Mouse (Mus musculus) heart, postnatal 36 days (tissue): ENCODE data around the gene Vps25. TPM values are rescaled to one million over a fixed set of nuclear protein-coding genes. Genes with fewer than 3 reads are reported as not detected.

Experiments used
- DNase-seq, 2 experiments: peaks; one replicate each; pipeline ENCODE4 v3.0.0; 2021 to 2022
- intact Hi-C: fragments of 180-260 bp; cut with DNase I; formaldehyde crosslinking; loops from one replicate; pipeline ENCODE4 v1.15.1; 2025
- total RNA-seq, 2 experiments: library from RNA; stranded (reverse); gene quantifications; 2 replicates each; pipeline ENCODE4 v1.2.3; 2021

Vps25 gene
- total RNA-seq, 2 experiments from 2014 or later, result 84.6 to 95.8 TPM

GRCm38 (mm10) chr11:101269577-101270116 lies 16.1 kb downstream of the Vps25 start:
- DNase-seq, result no peak
- intact Hi-C loops, result no loop called here

- intact Hi-C loops, result no loop called here
- no peak for DNase-seq
These were observed 18.9 kb downstream of the Vps25 start for GRCm38 (mm10) chr11:101272446-101272845.

GRCm38 (mm10) chr11:101275309-101275708 lies 21.8 kb downstream of the Vps25 start:
- intact Hi-C loops, result no loop called here
- DNase-seq, result no peak

- no peak for DNase-seq
- intact Hi-C loops, result no loop called here
These were observed 23.0 kb downstream of the Vps25 start for GRCm38 (mm10) chr11:101276319-101277070.

- intact Hi-C loops, result no loop called here
- no peak for DNase-seq
These were observed 24.1 kb downstream of the Vps25 start for GRCm38 (mm10) chr11:101277381-101278222.

- intact Hi-C loops, result no loop called here
- DNase-seq, result peak; percentile 79 to 84
These were observed 25.0 kb downstream of the Vps25 start, which contains the start of the genes Cntd1 and Coa3 for GRCm38 (mm10) chr11:101278223-101279192. Gene Cntd1 (plus strand): TSS chr11:101279012. Gene Coa3 (minus strand): TSS chr11:101279114.

- intact Hi-C loops, result no loop called here
- DNase-seq, result no peak
These were observed 25.7 kb downstream of the Vps25 start for GRCm38 (mm10) chr11:101279193-101279569.

- intact Hi-C loops, result no loop called here
These were observed 27.3 kb downstream of the Vps25 start for GRCm38 (mm10) chr11:101280837-101281236.

GRCm38 (mm10) chr11:101282896-101283295 lies 29.4 kb downstream of the Vps25 start:
- no peak for DNase-seq
- intact Hi-C loops, result no loop called here

More at GRCm38 (mm10) chr11:101280837-101281236, 27.3 kb downstream of the Vps25 start:
- no peak for DNase-seq

GRCm38 (mm10) chr11:101283805-101284204 lies 30.3 kb downstream of the Vps25 start:
- intact Hi-C loops, result no loop called here
- no peak for DNase-seq

GRCm38 (mm10) chr11:101287306-101287705 lies 33.8 kb downstream of the Vps25 start:
- DNase-seq, result peak in 1 of 2 experiments; percentile 17
- intact Hi-C loops, result no loop called here

GRCm38 (mm10) chr11:101291231-101291630 lies 37.7 kb downstream of the Vps25 start:
- no peak for DNase-seq
- intact Hi-C loops, result no loop called here

- intact Hi-C loops, result no loop called here
- no peak for DNase-seq
These were observed 41.7 kb downstream of the Vps25 start for GRCm38 (mm10) chr11:101295191-101295590.

- intact Hi-C loops, result loop anchor here (5.0 kb wide), 1 partner anchor 204 kb away; the partner anchor contains the start of gene Psmc3ip
- no peak for DNase-seq
These were observed 47.4 kb downstream of the Vps25 start for GRCm38 (mm10) chr11:101300881-101301280.

GRCm38 (mm10) chr11:101301299-101302003 lies 47.9 kb downstream of the Vps25 start:
- intact Hi-C loops, result loop anchor here (1.0 to 5.0 kb wide), 3 partner anchors 48 to 204 kb away; partner anchors contain the start of genes Psmc3ip and Vps25
- no peak for DNase-seq

- peak; percentile 95 to 99 for DNase-seq
- intact Hi-C loops, result loop anchor here (1.0 to 5.0 kb wide), 3 partner anchors 49 to 205 kb away; partner anchors contain the start of genes Psmc3ip and Vps25
These were observed 48.7 kb downstream of the Vps25 start, which contains the start of gene Becn1 for GRCm38 (mm10) chr11:101302004-101302798. Gene Becn1 (minus strand): TSS chr11:101302286.

- no peak for DNase-seq
- intact Hi-C loops, result no loop called here
These were observed 54.2 kb downstream of the Vps25 start for GRCm38 (mm10) chr11:101307744-101308143.
